Mouse (Mus musculus) c-Kit-positive CD71-negative TER-119-negative erythroid progenitor cells, embryonic 14.5 days (primary cell): ENCODE data around the gene Slc15a1.
"Not testable (repeated sequence)": the region's sequence is repeated elsewhere in the genome, so short reads cannot be mapped to it uniquely, and the experiment has no call there.

Experiments
- DNase-seq: peaks from one replicate; pipeline ENCODE4 v3.0.0-alpha.2; 2013; ENCODE audit warnings: low read depth

Slc15a1 gene

GRCm38 (mm10) chr14:121450504-121451423, 54.3 kb downstream of the Slc15a1 start:
- peak; percentile 60 for DNase-seq

- no peak for DNase-seq
Measured at GRCm38 (mm10) chr14:121446951-121447350, 58.1 kb downstream of the Slc15a1 start.

GRCm38 (mm10) chr14:121445194-121445593, 59.9 kb downstream of the Slc15a1 start:
- DNase-seq = peak; percentile 41

- no peak for DNase-seq
Measured at GRCm38 (mm10) chr14:121440807-121441206, 64.2 kb downstream of the Slc15a1 start.

- DNase-seq = no peak
Measured at GRCm38 (mm10) chr14:121437026-121437425, 68.0 kb downstream of the Slc15a1 start.

GRCm38 (mm10) chr14:121436455-121436854, 68.6 kb downstream of the Slc15a1 start:
- no peak for DNase-seq

GRCm38 (mm10) chr14:121435794-121436193, 69.3 kb downstream of the Slc15a1 start:
- no peak for DNase-seq

- DNase-seq = no peak
Measured at GRCm38 (mm10) chr14:121431261-121431660, 73.8 kb downstream of the Slc15a1 start.

GRCm38 (mm10) chr14:121429854-121430535, 75.1 kb downstream of the Slc15a1 start:
- DNase-seq = no peak

GRCm38 (mm10) chr14:121428148-121428547, 76.9 kb downstream of the Slc15a1 start:
- DNase-seq = no peak

GRCm38 (mm10) chr14:121426743-121427142, 78.3 kb downstream of the Slc15a1 start:
- DNase-seq = peak; percentile 31

GRCm38 (mm10) chr14:121425004-121425793, 79.9 kb downstream of the Slc15a1 start:
- no peak for DNase-seq

GRCm38 (mm10) chr14:121423341-121423751, 81.7 kb downstream of the Slc15a1 start:
- DNase-seq = no peak

GRCm38 (mm10) chr14:121422664-121423340, 82.2 kb downstream of the Slc15a1 start:
- peak; percentile 23 for DNase-seq

- no peak for DNase-seq
Measured at GRCm38 (mm10) chr14:121422000-121422399, 83.1 kb downstream of the Slc15a1 start.

GRCm38 (mm10) chr14:121417594-121417993, 87.5 kb downstream of the Slc15a1 start:
- DNase-seq = no peak

GRCm38 (mm10) chr14:121416626-121417319, 88.3 kb downstream of the Slc15a1 start:
- DNase-seq = no peak

- DNase-seq = no peak
Measured at GRCm38 (mm10) chr14:121414635-121415241, 90.3 kb downstream of the Slc15a1 start.

- DNase-seq = not testable (repeated sequence)
Measured at GRCm38 (mm10) chr14:121413726-121414125, 91.3 kb downstream of the Slc15a1 start.
